Mouse (Mus musculus) right cerebral cortex, postnatal 25 days (tissue): Measurements from ENCODE around the gene Cipc.

Source experiments
- DNase-seq: peaks from one replicate; pipeline ENCODE4 v3.0.0; 2022

Cipc gene

GRCm38 (mm10) chr12:86961589-86962344 lies 14.9 kb downstream of the Cipc start:
- DNase-seq, result no peak

DNA sequence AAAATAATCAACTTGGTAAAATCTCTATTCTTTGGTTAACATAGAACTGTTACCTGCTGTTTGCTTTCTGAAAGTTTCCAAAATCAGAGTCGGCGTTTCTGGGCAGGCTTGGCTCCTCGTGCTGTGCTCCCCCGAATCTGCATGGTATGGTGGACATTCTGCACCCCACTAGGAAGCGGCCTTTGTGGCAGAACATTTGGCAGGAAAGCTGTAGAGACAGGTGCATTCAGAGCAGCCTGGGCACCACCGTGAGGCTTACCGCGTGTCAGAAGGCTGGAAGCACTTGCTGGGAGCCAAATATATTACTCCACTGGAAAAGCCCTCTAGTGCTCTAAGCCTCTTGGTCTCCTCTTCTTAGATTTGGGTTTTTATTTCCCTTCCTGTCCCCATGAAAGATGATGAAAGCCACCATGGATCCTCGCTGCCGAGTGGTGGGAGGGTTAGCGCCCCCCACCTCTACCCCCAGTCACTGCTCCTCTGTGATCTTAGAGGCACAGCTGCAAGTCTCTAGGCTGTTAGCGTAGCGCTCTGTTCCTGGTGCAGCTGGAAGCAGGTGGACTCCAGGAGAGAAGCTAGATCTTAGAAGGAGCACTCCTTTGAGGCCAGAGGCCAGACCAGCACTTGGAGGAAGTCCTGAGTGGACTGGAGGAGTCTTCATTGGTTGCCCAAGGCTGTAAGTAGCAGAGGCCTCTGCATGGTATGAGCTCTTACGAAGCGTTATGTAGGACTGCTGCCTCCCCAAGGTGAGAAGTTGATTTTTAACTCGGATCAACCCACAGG lies 17.6 kb downstream of the Cipc start:
- no peak for DNase-seq

DNA sequence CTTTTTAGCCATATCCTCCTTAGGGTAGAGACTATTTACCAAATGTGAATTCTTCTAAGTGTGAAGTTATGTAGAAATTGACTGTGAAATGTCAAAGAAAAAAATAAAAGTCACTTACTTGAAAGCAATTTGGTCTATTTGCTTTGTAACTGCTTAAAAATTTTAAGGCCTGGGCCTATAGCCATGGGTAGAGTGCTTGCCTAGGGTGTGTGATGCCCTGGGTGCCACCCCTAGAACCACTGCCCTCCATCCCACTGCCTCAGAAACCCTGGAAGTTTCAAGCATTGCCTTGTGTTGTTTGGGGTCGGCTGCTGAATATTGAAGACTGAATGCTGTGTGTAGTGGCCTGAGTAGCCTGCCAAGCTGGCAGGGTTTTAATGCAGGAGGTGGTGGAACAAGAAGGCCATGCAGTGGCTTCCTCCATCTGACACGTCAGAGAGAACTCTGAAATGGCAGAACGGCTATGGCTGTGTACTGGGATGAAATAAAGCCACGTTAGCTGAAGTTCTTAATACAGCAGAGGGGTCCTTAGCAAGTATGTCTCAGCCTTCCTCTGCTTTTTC lies 18.5 kb downstream of the Cipc start:
- no peak for DNase-seq

DNA sequence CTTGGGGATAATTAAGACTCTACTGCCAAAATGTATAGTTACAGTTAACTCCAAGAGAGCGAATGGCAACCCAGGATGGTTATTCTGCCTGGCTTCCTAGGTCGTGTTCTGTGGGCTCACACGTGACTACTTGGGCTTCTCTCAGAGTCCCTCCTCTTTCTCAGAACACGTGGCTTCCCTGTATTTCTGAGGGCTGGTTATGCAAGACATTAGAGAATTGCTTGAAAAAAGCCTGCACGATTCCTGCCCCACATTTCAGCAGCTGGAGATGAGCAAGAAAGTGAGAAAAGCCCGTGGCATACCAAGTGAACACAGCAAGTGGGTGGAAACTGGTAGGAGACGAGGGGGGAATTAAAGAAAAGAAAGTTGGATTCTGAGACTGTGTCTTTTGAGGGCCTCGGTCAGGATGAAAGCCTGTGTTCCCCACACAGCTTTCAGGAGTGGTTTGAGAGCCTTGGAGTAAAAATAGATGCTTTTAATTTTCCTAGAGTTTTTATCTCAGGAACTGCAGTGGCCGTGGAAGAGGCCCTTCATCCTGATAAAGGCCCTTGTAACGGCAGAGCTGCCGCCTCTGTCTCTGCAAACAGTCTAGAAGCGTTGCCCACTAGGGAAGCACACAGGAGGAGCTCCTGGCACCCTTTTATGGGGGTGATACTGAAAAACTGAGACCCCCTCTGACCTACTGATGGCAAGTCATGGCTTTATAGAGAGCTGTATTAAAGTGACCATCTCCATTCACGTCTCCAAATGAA lies 21.8 kb downstream of the Cipc start:
- DNase-seq, result peak; percentile 72

GRCm38 (mm10) chr12:86969220-86969601 lies 22.4 kb downstream of the Cipc start:
- DNase-seq, result no peak

GRCm38 (mm10) chr12:86971089-86971488 lies 24.2 kb downstream of the Cipc start:
- DNase-seq, result no peak

DNA sequence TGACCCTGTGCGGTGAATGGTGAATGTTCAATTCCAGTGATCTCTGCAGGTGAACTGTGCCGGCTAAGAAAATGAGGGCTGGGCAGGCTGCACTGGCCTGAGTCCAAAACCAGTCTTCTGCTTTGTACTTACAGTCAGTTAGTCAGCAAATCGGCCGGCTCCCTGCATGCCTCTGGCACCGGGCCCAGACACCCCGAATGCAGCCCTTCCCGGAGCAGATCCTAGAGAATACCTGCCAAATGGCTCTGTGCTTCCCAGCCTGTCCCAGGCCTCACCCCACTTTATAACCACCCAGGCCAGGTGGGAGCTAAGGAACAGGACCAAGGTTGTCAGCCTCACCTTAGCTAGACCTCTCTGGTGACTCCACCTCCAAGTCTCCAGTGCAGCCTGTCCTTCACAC lies 26.4 kb downstream of the Cipc start:
- no peak for DNase-seq

- peak; percentile 69 for DNase-seq
Measured at GRCm38 (mm10) chr12:86973706-86974105, 26.9 kb downstream of the Cipc start.

DNA sequence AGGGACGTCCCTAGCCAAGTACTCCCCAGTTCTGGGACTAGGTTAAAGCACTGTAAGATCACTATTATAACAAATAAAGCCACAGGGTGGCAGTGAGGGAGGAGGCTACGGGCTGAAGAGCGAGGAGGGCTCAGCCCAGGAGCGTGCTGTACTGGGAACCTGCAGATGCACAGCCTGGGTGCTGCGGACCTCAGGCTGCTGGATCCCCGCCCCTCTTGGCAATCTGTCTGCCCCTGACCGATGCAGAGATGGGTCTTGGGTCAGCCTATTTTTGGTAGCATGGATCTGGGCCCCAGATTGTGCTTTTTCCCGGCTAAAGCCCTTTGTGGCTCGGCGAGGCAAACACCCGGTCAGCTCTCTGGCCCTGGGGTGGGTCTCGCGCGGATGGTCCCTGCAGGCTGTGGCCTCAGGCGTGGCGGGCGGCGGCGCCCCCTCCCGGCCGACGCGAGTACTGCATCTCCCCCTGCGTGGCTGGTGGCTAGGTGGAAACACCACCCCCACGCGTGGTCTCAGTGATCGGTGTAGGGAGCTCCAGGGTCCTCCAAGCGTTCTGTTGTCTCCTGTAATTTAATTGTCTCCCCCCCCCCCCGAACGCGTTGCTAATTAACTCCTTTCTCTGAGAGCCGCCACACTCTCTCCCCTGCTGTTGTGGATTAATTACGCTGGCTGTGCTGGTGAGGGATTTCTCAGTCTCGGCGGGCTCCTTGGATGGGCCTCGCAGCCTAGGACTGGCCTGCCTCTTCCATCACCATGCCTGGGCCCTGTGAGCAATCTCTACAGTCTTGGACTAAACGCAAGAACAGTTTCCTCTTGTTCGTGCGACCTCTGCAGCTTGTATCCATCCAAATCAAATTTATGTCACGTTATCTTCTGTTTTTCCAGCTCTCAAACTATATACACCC lies 27.8 kb downstream of the Cipc start:
- no peak for DNase-seq

DNA sequence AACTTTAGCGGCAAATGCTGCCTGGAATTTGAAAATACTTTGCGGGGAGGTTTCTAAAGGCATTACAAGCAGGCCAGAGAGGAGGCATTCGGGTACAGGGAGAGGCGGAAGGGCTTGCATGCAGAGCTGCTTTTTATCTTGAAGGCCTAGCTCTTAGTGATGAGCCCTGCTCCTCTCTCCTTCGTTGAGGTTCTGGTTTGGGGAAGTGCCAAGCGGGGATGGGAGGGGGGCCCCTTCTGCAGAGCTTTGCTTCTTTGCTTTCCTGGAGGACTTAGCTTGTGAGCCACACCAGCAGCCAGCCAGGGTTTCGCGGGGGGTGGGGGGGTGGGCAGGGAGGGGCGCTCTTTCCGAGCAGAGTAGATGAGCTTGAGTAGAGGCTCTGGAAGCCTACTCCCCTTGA lies 28.9 kb downstream of the Cipc start:
- DNase-seq, result no peak

DNA sequence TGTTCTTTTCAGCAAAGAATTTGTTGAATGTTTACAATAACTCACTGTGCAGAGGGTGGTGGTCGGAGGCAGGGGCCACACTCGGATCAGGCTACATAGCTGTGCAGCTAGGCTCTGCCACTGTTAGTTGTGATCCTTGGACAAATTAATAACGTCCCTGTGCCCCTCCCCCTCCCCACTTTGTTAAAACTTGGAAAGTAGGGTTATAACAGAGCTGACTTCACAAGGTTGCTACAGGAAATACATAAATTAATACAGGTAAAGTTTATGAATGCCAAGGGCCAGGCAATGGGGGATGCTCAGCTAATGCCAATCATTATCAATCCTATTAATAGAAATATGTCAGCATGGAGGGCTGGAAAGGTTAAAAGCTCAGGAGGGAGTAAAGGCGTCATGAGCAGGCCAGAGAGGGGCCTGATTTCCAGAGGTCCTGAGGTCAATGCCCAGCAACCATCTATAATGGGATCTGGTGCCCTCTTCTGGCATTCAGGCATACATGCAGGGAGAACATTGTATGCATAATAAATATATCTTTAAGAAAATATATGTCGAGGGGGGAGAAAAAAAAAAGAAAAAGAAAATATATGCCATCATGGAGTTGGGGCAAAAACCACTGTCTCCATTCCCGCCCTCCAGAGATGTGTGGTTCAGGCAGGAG lies 29.8 kb downstream of the Cipc start:
- no peak for DNase-seq

DNA sequence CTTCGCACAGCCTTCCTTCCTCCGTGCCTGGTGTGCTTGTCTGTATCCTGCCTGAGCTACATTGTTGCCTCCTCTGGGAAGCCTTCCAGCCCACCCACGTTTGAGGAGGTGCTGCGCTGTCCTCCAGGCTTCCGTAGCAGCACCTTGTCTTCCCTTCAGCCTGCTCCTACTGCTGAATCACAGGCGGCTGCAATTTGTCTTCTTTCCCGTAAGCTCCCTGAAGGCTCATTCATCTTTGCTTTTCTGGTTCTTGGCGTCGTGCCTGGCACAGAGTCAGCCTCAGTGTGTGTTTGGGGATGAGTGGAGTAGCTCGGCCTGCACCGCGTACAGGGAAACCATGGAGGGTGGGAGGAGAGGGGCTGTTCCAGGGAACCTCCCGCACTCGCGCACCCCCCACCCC lies 31.0 kb downstream of the Cipc start:
- DNase-seq, result peak; percentile 84

- no peak for DNase-seq
Measured at GRCm38 (mm10) chr12:86981180-86981579, 34.3 kb downstream of the Cipc start.

DNA sequence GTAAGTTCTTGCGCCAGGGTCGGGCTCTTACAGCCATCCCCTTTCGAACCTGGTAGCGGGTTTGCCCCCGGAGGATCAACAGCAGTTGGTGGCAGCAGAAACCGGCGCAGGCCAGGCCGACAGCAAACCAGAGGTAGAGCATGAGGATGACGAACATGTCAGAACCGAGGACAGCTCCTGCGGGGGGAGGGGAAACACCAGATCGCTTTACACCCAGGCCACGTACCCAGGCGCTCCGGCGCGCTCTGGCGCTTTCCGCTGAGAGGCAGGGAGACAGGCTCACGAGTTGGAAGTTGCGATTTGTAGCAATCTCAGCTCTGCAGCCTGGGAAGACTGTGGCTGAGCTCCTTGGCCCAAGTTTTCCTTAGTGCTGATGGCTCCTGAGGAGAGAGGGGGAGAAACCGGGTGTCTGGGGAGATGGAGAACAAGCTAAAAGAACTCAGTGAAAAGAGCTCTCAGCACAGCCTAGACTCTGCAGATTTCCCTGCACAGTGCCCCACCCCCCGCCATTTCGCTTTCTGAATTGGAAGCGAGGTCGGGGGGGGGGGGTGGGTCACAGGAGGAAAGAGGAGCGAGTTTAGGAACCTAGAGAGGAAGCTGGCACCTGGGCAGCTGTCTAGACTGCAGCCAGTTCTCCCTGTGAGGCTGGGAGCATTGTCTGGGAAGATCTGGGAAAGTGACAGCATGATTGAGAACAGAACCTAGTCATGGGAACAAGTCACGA lies 36.8 kb downstream of the Cipc start:
- DNase-seq, result no peak

DNA sequence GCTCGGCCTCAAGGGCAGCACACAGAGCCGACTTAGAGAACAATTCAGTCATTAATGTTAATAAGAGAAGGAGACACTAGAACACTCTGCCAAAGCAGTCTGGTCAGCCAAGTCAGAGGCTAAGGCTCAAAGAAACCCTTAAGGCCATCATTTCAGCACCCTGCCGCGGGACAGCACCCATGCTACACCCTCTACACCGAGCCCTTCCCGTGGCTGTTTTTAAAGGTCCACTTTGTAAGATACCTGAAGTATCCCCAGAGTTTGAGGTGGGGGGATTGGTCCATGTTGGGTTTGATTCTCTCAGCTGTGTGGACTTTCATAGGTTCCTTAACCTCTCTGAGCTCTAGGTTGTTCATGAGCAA lies 37.3 kb downstream of the Cipc start:
- no peak for DNase-seq

GRCm38 (mm10) chr12:86986562-86986961 lies 39.7 kb downstream of the Cipc start:
- DNase-seq, result no peak

DNA sequence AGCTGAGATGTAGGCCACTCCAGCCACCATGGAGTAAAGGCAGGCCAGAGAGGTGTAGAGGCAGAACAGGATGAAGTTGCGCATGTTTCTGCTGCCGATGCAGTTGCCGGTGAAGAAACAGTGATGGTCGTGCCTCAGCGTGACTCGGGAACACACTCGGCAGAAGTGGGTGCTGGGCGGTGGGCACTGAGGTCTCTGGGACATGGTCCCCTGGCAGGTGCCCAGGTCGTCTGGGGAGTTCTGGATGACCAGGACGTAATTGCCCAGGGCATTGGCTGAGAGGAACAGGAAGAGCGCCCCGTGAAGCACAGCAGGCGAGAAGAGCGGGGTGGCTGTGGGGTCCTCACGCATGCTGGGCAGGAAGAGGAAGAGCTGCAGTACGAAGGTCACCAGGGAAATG lies 41.4 kb downstream of the Cipc start:
- DNase-seq, result no peak

DNA sequence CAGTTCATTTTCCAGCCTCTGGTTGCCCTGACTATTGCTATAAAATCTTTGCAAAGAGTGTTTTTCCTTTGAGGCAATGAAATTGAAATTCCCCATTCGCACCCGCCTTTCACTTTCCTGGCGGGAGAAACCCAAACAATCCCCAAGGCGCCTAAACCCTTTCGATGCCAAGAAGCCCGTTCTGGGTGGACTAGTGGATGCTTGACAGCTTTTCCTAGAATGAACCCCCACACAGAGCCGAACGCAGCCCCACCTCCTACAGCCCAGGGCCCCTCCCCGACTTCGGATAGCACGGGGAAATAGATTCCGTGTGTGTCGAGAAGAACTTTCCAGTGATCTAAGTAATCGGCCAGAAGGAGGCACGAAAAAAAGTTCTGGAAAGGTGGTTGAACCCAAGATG lies 42.5 kb downstream of the Cipc start:
- DNase-seq, result no peak

DNA sequence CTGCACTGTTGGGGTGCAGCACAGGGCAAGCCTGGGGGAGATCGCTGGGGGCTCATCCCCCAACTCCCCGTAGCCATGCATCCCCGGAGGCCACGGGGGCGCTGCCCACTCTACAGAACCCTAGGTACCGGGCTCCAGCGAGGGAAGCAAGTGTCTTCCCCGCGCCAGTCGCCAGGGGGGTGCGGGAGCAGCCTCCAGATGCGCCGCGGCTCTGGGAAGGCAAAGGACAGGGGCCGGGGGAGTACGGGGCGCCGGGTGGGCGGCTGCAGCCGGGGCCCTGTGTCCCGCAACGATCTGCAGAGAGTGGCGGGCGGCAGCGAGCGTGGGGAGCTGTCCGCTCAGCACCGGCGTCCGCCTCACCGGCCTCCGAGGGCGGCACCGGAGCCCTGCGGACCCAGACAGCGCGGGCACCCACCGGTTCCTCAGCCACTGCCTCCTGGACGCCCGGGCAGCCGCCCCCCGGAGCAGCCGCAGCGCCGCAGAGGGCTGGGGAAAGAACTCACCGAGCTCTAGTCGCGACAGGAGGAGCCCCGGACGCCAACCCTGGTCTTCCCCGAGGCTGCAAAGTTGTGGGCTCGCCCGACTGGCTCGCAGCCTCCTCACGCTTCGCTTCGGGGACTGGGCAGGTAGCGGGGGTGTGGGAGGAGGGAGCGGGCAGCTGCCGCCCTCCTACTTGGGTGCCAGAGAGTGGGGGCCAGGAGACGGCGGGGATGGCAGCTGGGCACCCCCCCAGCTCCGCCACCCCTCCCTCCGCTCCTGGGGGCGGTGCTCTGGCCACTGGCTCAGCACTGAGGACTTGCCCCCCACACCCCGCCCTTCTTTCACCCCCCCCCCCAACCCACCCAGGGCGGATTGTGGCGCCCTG lies 43.3 kb downstream of the Cipc start, which contains the start of gene Zdhhc22:
Gene Zdhhc22 (minus strand): TSS at position 541 of the 865 bp plus-strand sequence.
- DNase-seq, result peak; percentile 57

DNA sequence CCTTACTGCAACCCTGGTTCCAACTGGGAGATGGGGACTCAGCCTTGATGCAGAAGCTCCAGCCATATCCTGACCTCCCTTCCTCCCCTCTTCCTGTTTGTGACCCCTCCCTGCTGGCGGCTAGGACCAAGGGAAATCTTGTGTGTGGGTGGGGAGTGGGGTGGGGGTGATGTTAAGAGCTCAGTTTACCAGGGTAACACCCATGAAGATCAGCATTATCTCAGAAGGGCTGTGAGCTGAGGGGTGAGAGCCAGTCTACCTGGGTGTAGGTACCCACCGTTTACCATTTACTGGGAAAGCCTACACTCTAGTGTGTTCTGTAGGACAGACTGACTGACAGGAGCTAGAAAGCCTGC lies 43.9 kb downstream of the Cipc start:
- DNase-seq, result no peak
